Mouse (Mus musculus): ENCODE measurements around the gene Slc37a1. TPM values are rescaled to one million over a fixed set of nuclear protein-coding genes. Genes with fewer than 3 reads are reported as not detected.
A peak's percentile ranks its signal among the peaks of the same experiment; 100 is the strongest.

Slc37a1 gene
- polyA plus RNA-seq, 1 experiment, result not detected

- no peak for TF ChIP-seq POLR2A (IDR thresholded peaks at IDR 0.05; ENCODE audit: insufficient read depth, low read depth, low read length)
- TF ChIP-seq CTCF (IDR thresholded peaks at IDR 0.05; ENCODE audit: insufficient read depth, low read depth, low read length), result peak; percentile 44; the same call in 1 of the 2 replicates
- peaks cover 19% of the 10 kb centered on the region for H3K4me1 ChIP-seq (ENCODE audit: control insufficient read depth, insufficient read depth, low read length)
- WGBS, result 45% methylated on average over 25 of the region's 25 CpGs
- H3K4me3 ChIP-seq (ENCODE audit: insufficient read depth, low read depth, low read length), result peak overlapping the region; percentile 60
- no peak overlapping the region for H3K27ac ChIP-seq (ENCODE audit: insufficient read depth, low read depth, low read length)
Observed at GRCm38 (mm10) chr17:31295215-31295891, 8.8 kb downstream of the Slc37a1 start.

- H3K27ac ChIP-seq (ENCODE audit: insufficient read depth, low read depth, low read length), result no peak overlapping the region
- TF ChIP-seq POLR2A (IDR thresholded peaks at IDR 0.05; ENCODE audit: insufficient read depth, low read depth, low read length) (no peak; the same call in 1 of the 2 replicates), CTCF (IDR thresholded peaks at IDR 0.05; ENCODE audit: insufficient read depth, low read depth, low read length) (no peak)
- 1% methylated on average over 68 of the region's 68 CpGs for WGBS
- peaks cover 19% of the 10 kb centered on the region for H3K4me1 ChIP-seq (ENCODE audit: control insufficient read depth, insufficient read depth, low read length)
- H3K4me3 ChIP-seq (ENCODE audit: insufficient read depth, low read depth, low read length), result peak overlapping the region; percentile 60
Observed at GRCm38 (mm10) chr17:31295892-31296781, 9.5 kb downstream of the Slc37a1 start.

- Histone ChIP-seq H3K4me3 (ENCODE audit: insufficient read depth, low read depth, low read length) (peak overlapping the region; percentile 17; the same call in 1 of the 2 replicates), H3K27ac (ENCODE audit: insufficient read depth, low read depth, low read length) (no peak overlapping the region), H3K4me1 (ENCODE audit: control insufficient read depth, insufficient read depth, low read length) (peaks cover 19% of the 10 kb centered on the region)
- WGBS, result 5% methylated on average over 7 of the region's 7 CpGs
- TF ChIP-seq CTCF (IDR thresholded peaks at IDR 0.05; ENCODE audit: insufficient read depth, low read depth, low read length) (no peak), POLR2A (IDR thresholded peaks at IDR 0.05; ENCODE audit: insufficient read depth, low read depth, low read length) (no peak)
Observed at GRCm38 (mm10) chr17:31297521-31297939, 10.9 kb downstream of the Slc37a1 start.

- no peak overlapping the region for H3K27ac ChIP-seq (ENCODE audit: insufficient read depth, low read depth, low read length)
- TF ChIP-seq POLR2A (IDR thresholded peaks at IDR 0.05; ENCODE audit: insufficient read depth, low read depth, low read length), result no peak
- no peak for TF ChIP-seq CTCF (IDR thresholded peaks at IDR 0.05; ENCODE audit: insufficient read depth, low read depth, low read length)
- peaks cover 19% of the 10 kb centered on the region for H3K4me1 ChIP-seq (ENCODE audit: control insufficient read depth, insufficient read depth, low read length)
- no peak overlapping the region for H3K4me3 ChIP-seq (ENCODE audit: insufficient read depth, low read depth, low read length)
- WGBS, result 96% methylated on average over 6 of the region's 6 CpGs
Observed at GRCm38 (mm10) chr17:31298419-31299209, 12.0 kb downstream of the Slc37a1 start.

- TF ChIP-seq CTCF (IDR thresholded peaks at IDR 0.05; ENCODE audit: insufficient read depth, low read depth, low read length) (no peak), POLR2A (IDR thresholded peaks at IDR 0.05; ENCODE audit: insufficient read depth, low read depth, low read length) (no peak)
- WGBS, result 95% methylated on average over 4 of the region's 4 CpGs
- H3K27ac ChIP-seq (ENCODE audit: insufficient read depth, low read depth, low read length), result no peak overlapping the region
Observed at GRCm38 (mm10) chr17:31299981-31300380, 13.4 kb downstream of the Slc37a1 start.

GRCm38 (mm10) chr17:31300736-31301135 lies 14.1 kb downstream of the Slc37a1 start:
- 80% methylated on average over 3 of the region's 3 CpGs for WGBS

More at GRCm38 (mm10) chr17:31299981-31300380, 13.4 kb downstream of the Slc37a1 start:
- Histone ChIP-seq H3K4me1 (ENCODE audit: control insufficient read depth, insufficient read depth, low read length) (peaks cover 19% of the 10 kb centered on the region), H3K4me3 (ENCODE audit: insufficient read depth, low read depth, low read length) (no peak overlapping the region)

GRCm38 (mm10) chr17:31303401-31303800 lies 16.8 kb downstream of the Slc37a1 start:
- Histone ChIP-seq H3K4me3 (ENCODE audit: insufficient read depth, low read depth, low read length) (no peak overlapping the region), H3K4me1 (ENCODE audit: control insufficient read depth, insufficient read depth, low read length) (0 out of 2 replicates have a peak, but pooled peaks cover 2% of the 10 kb centered on the region), H3K27ac (ENCODE audit: insufficient read depth, low read depth, low read length) (no peak overlapping the region)
- 95% methylated on average over 4 of the region's 4 CpGs for WGBS
- TF ChIP-seq POLR2A (IDR thresholded peaks at IDR 0.05; ENCODE audit: insufficient read depth, low read depth, low read length) (no peak), CTCF (IDR thresholded peaks at IDR 0.05; ENCODE audit: insufficient read depth, low read depth, low read length) (no peak)

More at GRCm38 (mm10) chr17:31300736-31301135, 14.1 kb downstream of the Slc37a1 start:
- no peak overlapping the region for H3K4me3 ChIP-seq (ENCODE audit: insufficient read depth, low read depth, low read length)
- peaks cover 19% of the 10 kb centered on the region for H3K4me1 ChIP-seq (ENCODE audit: control insufficient read depth, insufficient read depth, low read length)
- TF ChIP-seq POLR2A (IDR thresholded peaks at IDR 0.05; ENCODE audit: insufficient read depth, low read depth, low read length) (no peak), CTCF (IDR thresholded peaks at IDR 0.05; ENCODE audit: insufficient read depth, low read depth, low read length) (no peak)
- H3K27ac ChIP-seq (ENCODE audit: insufficient read depth, low read depth, low read length), result no peak overlapping the region
